Mouse (Mus musculus) heart, postnatal 0 days (tissue): Measurements from ENCODE around the gene Taar5. TPM values are rescaled to one million over a fixed set of nuclear protein-coding genes. Genes with fewer than 3 reads are reported as not detected.

Source experiments
- ATAC-seq: fragments of 200-750 bp; cut with Nextera tagmentation; 2 replicates; pipeline ENCODE4 v1.8.0; 2017; ENCODE audit warnings: low read depth, moderate number of reproducible peaks, moderate library complexity; ENCODE audit not compliant: insufficient read depth
- DNase-seq: peaks from one replicate; pipeline ENCODE4 v3.0.0-alpha.2; 2016; ENCODE audit warnings: low spot score
- H3K27ac ChIP-seq: fragments of 300-500 bp; sonication (generic); 2 replicates; pipeline ENCODE4 v1.5.1; 2014; ENCODE audit warnings: low read depth, mild to moderate bottlenecking
- H3K27me3 ChIP-seq: fragments of 300-500 bp; sonication (generic); 2 replicates; pipeline ENCODE4 v1.6.1; 2014; ENCODE audit warnings: low read length, mixed read lengths; ENCODE audit not compliant: control insufficient read depth, insufficient read depth
- H3K36me3 ChIP-seq: fragments of 300-500 bp; sonication (generic); replicated peaks from 2 replicates; pipeline ENCODE4 v1.6.1; 2014; ENCODE audit warnings: low read length, mixed read lengths; ENCODE audit not compliant: control insufficient read depth, insufficient read depth
- H3K4me1 ChIP-seq: fragments of 300-500 bp; sonication (generic); 2 replicates; pipeline ENCODE4 v1.6.1; 2014; ENCODE audit warnings: antibody characterized with exemption; ENCODE audit not compliant: control insufficient read depth, insufficient read depth
- H3K4me2 ChIP-seq: fragments of 300-500 bp; sonication (generic); 2 replicates; pipeline ENCODE4 v1.6.1; 2014; ENCODE audit warnings: low read depth, mild to moderate bottlenecking, low read length, moderate library complexity
- H3K4me3 ChIP-seq: fragments of 300-500 bp; sonication (generic); 2 replicates; pipeline ENCODE4 v1.5.1; 2014; ENCODE audit warnings: low read depth, low read length
- H3K9ac ChIP-seq: fragments of 300-500 bp; sonication (generic); replicated peaks from 2 replicates; pipeline ENCODE4 v1.6.1; 2014; ENCODE audit warnings: low read depth, low read length, mixed read lengths
- H3K9me3 ChIP-seq: fragments of 300-500 bp; sonication (generic); replicated peaks from 2 replicates; pipeline ENCODE4 v1.6.1; 2016; ENCODE audit warnings: low read length; ENCODE audit not compliant: control insufficient read depth
- CTCF ChIP-seq: IDR thresholded peaks from 2 replicates; pipeline ENCODE4 v1.5.1; 2016; ENCODE audit warnings: antibody characterized with exemption, control low read depth, low read depth
- EP300 ChIP-seq: IDR thresholded peaks from 2 replicates; pipeline ENCODE4 v1.6.1; 2016; ENCODE audit warnings: antibody characterized with exemption, low read depth
- WGBS: fragments of 180-500 bp; shearing (Covaris S2); extraction: QIAGEN DNeasy Blood & Tissue Kit; methylation state at CpG from one replicate; pipeline ENCODE4 v1.1.7; 2014; 5-methylcytosine and 5-hydroxymethylcytosine counted together
- polyA plus RNA-seq: library from polyadenylated mRNA; unstranded; fragments of >200 nt; fragmentation: Nextera tagmentation; extraction: Ambion mirVana; gene quantifications from 2 replicates; pipeline ENCODE4 v1.2.1, GENCODE M21; 2015
- total RNA-seq: library from RNA; depleted of rRNA; stranded (reverse); fragments of >200 nt; gene quantifications from 2 replicates; pipeline ENCODE4 v1.2.3, GENCODE M21; 2014; ENCODE audit warnings: low replicate concordance

Gene Taar5
- total and polyA plus RNA-seq, 2 experiments from 2014 or later, result not detected

DNA sequence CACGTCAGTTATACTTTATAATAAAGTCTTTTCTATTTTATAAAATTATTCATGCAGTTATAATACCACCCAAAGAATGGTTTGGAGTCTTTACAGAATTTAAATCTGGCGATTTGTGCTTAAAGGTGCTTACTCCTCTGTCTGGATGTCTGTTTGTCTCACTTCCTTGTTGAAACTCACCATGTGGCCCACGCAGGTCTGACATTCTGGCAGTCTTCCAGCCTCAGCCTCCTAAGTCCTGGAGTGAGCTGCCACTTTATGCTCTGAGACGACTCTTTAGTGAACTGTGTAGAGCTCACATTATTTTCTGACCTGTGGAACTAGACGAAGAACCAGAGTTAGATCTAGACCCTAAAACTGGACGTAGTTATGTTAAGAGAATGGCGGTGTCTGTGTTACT is 22.5 kb upstream of the Taar5 start:
- no peak overlapping the region for H3K27ac ChIP-seq
- no peak for ATAC-seq
- 36% methylated on average over 7 of the region's 7 CpGs for WGBS

DNA sequence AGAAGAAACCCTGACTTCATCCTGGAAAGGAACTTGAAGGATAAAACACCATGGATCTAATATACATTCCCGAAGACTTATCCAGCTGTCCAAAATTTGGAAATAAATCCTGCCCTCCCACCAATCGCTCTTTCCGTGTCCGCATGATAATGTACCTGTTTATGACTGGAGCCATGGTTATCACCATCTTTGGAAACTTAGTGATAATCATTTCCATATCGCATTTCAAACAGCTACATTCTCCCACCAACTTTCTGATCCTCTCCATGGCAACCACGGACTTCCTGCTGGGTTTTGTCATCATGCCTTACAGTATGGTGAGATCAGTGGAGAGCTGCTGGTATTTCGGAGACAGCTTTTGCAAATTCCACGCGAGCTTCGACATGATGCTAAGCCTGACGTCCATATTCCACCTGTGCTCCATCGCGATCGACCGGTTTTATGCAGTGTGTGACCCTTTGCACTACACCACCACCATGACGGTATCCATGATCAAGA is 20.9 kb upstream of the Taar5 start, which contains the start of gene Taar3:
Gene Taar3 (plus strand): TSS at position 51 of the 498 bp plus-strand sequence.
- ATAC-seq, result no peak
- H3K4me2 ChIP-seq, result no peak within 1 kb of the TSS
- H3K9me3 ChIP-seq, result no peaks in the 10 kb centered on the region
- TF ChIP-seq EP300, result no peak
- TF ChIP-seq CTCF, result no peak
- H3K27me3 ChIP-seq, result no peaks in the 10 kb centered on the region
- no peaks in the 10 kb centered on the region for H3K36me3 ChIP-seq
- no peak within 1 kb of the TSS for H3K4me3 ChIP-seq
- no peak within 1 kb of the TSS for H3K27ac ChIP-seq
- H3K4me1 ChIP-seq, result no peaks in the 10 kb centered on the region
- 87% methylated on average over 16 of the region's 16 CpGs for WGBS
- DNase-seq, result no peak
- no peak within 1 kb of the TSS for H3K9ac ChIP-seq

More for the DNA sequence above, 22.5 kb upstream of the Taar5 start:
- Histone ChIP-seq H3K4me3 (no peak overlapping the region), H3K27me3 (no peaks in the 10 kb centered on the region), H3K4me2 (no peak overlapping the region), H3K4me1 (no peaks in the 10 kb centered on the region), H3K9ac (no peak overlapping the region), H3K36me3 (no peaks in the 10 kb centered on the region), H3K9me3 (no peaks in the 10 kb centered on the region)
- TF ChIP-seq CTCF (no peak), EP300 (no peak)
- DNase-seq, result no peak

DNA sequence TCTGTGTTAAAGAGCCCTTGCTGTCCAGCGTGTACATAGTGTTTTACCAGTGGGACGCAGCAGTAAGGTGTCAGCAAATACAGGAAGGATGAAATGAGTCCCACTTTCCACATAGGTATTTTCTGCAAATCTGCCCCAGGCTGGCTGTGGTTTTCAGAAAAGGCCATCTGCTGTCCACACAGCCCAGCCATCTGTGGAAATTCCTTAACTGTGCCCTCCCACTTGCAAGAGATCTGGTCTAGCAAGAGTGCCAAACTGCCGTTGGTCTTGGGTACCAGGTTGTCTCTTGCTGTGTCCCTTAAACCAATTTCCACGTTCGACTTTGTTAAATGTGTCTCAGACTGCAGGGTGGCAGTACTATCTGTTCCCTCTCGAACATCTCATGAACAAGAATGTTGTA is 18.8 kb upstream of the Taar5 start:
- Histone ChIP-seq H3K27ac (no peak overlapping the region), H3K9me3 (no peaks in the 10 kb centered on the region), H3K27me3 (no peaks in the 10 kb centered on the region), H3K4me2 (no peak overlapping the region), H3K9ac (no peak overlapping the region), H3K4me1 (no peaks in the 10 kb centered on the region), H3K36me3 (no peaks in the 10 kb centered on the region), H3K4me3 (no peak overlapping the region)
- TF ChIP-seq EP300, result no peak
- no peak for TF ChIP-seq CTCF
- 71% methylated on average over 6 of the region's 6 CpGs for WGBS
- DNase-seq, result no peak
- ATAC-seq, result no peak

DNA sequence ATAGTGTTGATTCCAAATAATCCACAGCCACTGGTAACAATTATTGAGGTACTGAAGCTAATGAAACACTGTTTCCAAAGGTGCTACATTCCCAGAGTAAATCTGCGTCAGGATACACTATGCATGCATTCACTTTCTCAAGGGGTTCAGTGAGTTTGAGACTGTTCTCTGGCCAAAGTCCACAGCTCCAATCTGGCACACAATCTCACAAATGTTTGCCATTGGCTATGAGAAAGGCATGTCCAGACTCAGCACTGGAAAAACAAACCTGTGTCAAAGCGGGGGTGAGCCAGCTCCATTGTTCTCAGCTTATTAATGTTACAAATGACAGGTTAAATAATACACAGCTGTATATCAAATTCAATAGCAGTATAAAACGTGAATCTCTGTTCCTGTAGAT is 11.4 kb upstream of the Taar5 start:
- TF ChIP-seq CTCF (no peak), EP300 (no peak)
- 52% methylated on average over 3 of the region's 3 CpGs for WGBS
- no peak overlapping the region for H3K4me2 ChIP-seq
- no peak overlapping the region for H3K9ac ChIP-seq
- DNase-seq, result no peak
- no peaks in the 10 kb centered on the region for H3K27me3 ChIP-seq
- H3K36me3 ChIP-seq, result no peaks in the 10 kb centered on the region
- H3K4me3 ChIP-seq, result no peak overlapping the region
- ATAC-seq, result no peak
- no peaks in the 10 kb centered on the region for H3K9me3 ChIP-seq
- H3K27ac ChIP-seq, result no peak overlapping the region
- no peaks in the 10 kb centered on the region for H3K4me1 ChIP-seq

DNA sequence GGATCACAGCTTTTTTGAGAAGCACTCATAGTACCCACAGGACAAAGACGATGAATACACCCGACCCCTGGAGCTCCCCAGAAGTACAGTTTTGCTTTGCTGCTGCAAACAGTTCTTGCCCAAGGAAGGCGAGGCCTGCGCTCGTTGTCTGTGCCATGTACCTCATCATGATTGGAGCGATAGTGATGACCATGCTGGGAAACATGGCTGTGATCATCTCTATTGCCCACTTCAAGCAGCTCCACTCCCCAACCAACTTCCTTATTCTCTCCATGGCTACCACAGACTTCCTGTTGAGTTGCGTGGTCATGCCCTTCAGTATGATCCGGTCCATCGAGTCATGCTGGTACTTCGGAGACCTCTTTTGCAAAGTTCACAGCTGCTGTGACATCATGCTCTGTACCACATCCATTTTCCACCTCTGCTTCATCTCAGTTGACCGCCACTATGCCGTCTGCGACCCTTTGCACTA is 10.0 kb upstream of the Taar5 start, which contains the start of gene Taar4:
Gene Taar4 (plus strand): TSS at position 51 of the 472 bp plus-strand sequence.
- TF ChIP-seq EP300 (no peak), CTCF (no peak)
- no peak for ATAC-seq
- no peaks in the 10 kb centered on the region for H3K27me3 ChIP-seq
- H3K4me2 ChIP-seq, result no peak within 1 kb of the TSS
- H3K27ac ChIP-seq, result no peak within 1 kb of the TSS
- DNase-seq, result no peak
- WGBS, result 91% methylated on average over 13 of the region's 13 CpGs
- H3K4me1 ChIP-seq, result no peaks in the 10 kb centered on the region
- H3K4me3 ChIP-seq, result no peak within 1 kb of the TSS
- no peak within 1 kb of the TSS for H3K9ac ChIP-seq
- H3K9me3 ChIP-seq, result 0 out of 2 replicates have a peak, but pooled peaks cover 3% of the 10 kb centered on the region
- no peaks in the 10 kb centered on the region for H3K36me3 ChIP-seq

DNA sequence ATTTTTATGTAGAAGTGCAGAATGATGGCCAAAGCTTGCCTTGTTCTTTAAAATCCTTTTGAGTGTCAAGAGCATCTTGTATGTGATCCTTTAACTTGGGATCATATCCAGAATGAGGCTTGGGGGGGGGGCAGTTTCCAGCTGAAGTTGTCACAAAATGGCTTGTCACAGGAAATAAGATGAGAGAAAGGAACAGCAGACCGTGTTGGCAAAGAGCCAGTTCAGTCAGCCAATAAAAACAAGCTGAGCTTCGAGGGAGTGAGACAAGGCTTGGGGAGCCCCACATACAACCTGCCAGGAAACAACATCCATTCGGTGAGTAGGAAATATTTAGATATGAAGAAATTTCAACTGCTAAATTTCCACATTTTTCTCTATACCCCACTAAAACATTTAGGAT is 7.1 kb upstream of the Taar5 start:
- DNase-seq (peak; percentile 39), ATAC-seq (no peak)
- Histone ChIP-seq H3K4me2 (no peak overlapping the region), H3K4me3 (no peak overlapping the region), H3K36me3 (no peaks in the 10 kb centered on the region), H3K27me3 (no peaks in the 10 kb centered on the region), H3K9ac (no peak overlapping the region), H3K9me3 (0 out of 2 replicates have a peak, but pooled peaks cover 3% of the 10 kb centered on the region), H3K27ac (no peak overlapping the region), H3K4me1 (no peaks in the 10 kb centered on the region)
- WGBS, result 43% methylated on average over 3 of the region's 3 CpGs
- TF ChIP-seq CTCF, result no peak
